Mouse (Mus musculus): Measurements from ENCODE around the gene Cd28. TPM values are rescaled to one million over a fixed set of nuclear protein-coding genes. Genes with fewer than 3 reads are reported as not detected.

The Cd28 gene
- polyA plus RNA-seq, 1 experiment from 2014 or later, result 0.33 TPM

GRCm38 (mm10) chr1:60715651-60716196 is 876 bp upstream of the Cd28 start:
- no peak overlapping the region for H3K9ac ChIP-seq (ENCODE audit: low read depth, low read length)
- no peak overlapping the region for H3K4me3 ChIP-seq (ENCODE audit: low read length)
- peak overlapping the region; percentile 23; the same call in 1 of the 2 replicates for H3K27ac ChIP-seq (ENCODE audit: low read length)
- H3K4me2 ChIP-seq (ENCODE audit: low read depth, low read length), result no peak overlapping the region
- ATAC-seq, result no peak
- WGBS, result 43% methylated on average over 8 of the region's 8 CpGs
- no peaks in the 10 kb centered on the region for H3K9me3 ChIP-seq (ENCODE audit: control insufficient read depth, low read length)
- H3K36me3 ChIP-seq (ENCODE audit: control insufficient read depth, insufficient read depth, low read length), result no peaks in the 10 kb centered on the region
- no peaks in the 10 kb centered on the region for H3K27me3 ChIP-seq (replicated peaks; ENCODE audit: control insufficient read depth, insufficient read depth, low read length)
- H3K4me1 ChIP-seq (ENCODE audit: control insufficient read depth, insufficient read depth, low read length), result peaks cover 5% of the 10 kb centered on the region; the same call in 1 of the 2 replicates

- Histone ChIP-seq H3K4me3 (ENCODE audit: low read length) (no peak overlapping the region), H3K27me3 (replicated peaks; ENCODE audit: control insufficient read depth, insufficient read depth, low read length) (no peaks in the 10 kb centered on the region), H3K9me3 (ENCODE audit: control insufficient read depth, low read length) (no peaks in the 10 kb centered on the region), H3K4me1 (ENCODE audit: control insufficient read depth, insufficient read depth, low read length) (peaks cover 5% of the 10 kb centered on the region; the same call in 1 of the 2 replicates), H3K27ac (ENCODE audit: low read length) (no peak overlapping the region), H3K36me3 (ENCODE audit: control insufficient read depth, insufficient read depth, low read length) (no peaks in the 10 kb centered on the region), H3K4me2 (ENCODE audit: low read depth, low read length) (no peak overlapping the region), H3K9ac (ENCODE audit: low read depth, low read length) (no peak overlapping the region)
- WGBS, result 67% methylated on average over 4 of the region's 4 CpGs
- no peak for ATAC-seq
Measured at GRCm38 (mm10) chr1:60718580-60718979, 2.0 kb downstream of the Cd28 start.

- Histone ChIP-seq H3K27ac (ENCODE audit: low read length) (no peak overlapping the region), H3K9ac (ENCODE audit: low read depth, low read length) (no peak overlapping the region), H3K4me1 (ENCODE audit: control insufficient read depth, insufficient read depth, low read length) (no peaks in the 10 kb centered on the region), H3K36me3 (ENCODE audit: control insufficient read depth, insufficient read depth, low read length) (no peaks in the 10 kb centered on the region), H3K4me3 (ENCODE audit: low read length) (no peak overlapping the region), H3K9me3 (ENCODE audit: control insufficient read depth, low read length) (no peaks in the 10 kb centered on the region), H3K4me2 (ENCODE audit: low read depth, low read length) (no peak overlapping the region), H3K27me3 (replicated peaks; ENCODE audit: control insufficient read depth, insufficient read depth, low read length) (no peaks in the 10 kb centered on the region)
- 87% methylated on average over 3 of the region's 3 CpGs for WGBS
- ATAC-seq, result no peak
Measured at GRCm38 (mm10) chr1:60723555-60723954, 7.0 kb downstream of the Cd28 start.

GRCm38 (mm10) chr1:60731940-60732339 is 15.3 kb downstream of the Cd28 start:
- H3K4me2 ChIP-seq (ENCODE audit: low read depth, low read length), result no peak overlapping the region
- H3K4me1 ChIP-seq (ENCODE audit: control insufficient read depth, insufficient read depth, low read length), result peaks cover 6% of the 10 kb centered on the region
- 86% methylated on average over 2 of the region's 2 CpGs for WGBS

GRCm38 (mm10) chr1:60735072-60735907 is 18.7 kb downstream of the Cd28 start:
- no peak overlapping the region for H3K4me2 ChIP-seq (ENCODE audit: low read depth, low read length)
- peaks cover 6% of the 10 kb centered on the region for H3K4me1 ChIP-seq (ENCODE audit: control insufficient read depth, insufficient read depth, low read length)
- H3K9me3 ChIP-seq (ENCODE audit: control insufficient read depth, low read length), result no peaks in the 10 kb centered on the region
- H3K36me3 ChIP-seq (ENCODE audit: control insufficient read depth, insufficient read depth, low read length), result no peaks in the 10 kb centered on the region
- H3K27ac ChIP-seq (ENCODE audit: low read length), result peak overlapping the region; percentile 47; the same call in 1 of the 2 replicates
- H3K4me3 ChIP-seq (ENCODE audit: low read length), result no peak overlapping the region
- no peaks in the 10 kb centered on the region for H3K27me3 ChIP-seq (replicated peaks; ENCODE audit: control insufficient read depth, insufficient read depth, low read length)
- peak; percentile 84 for ATAC-seq
- WGBS, result 46% methylated on average over 12 of the region's 12 CpGs
- H3K9ac ChIP-seq (ENCODE audit: low read depth, low read length), result no peak overlapping the region

More at GRCm38 (mm10) chr1:60731940-60732339, 15.3 kb downstream of the Cd28 start:
- Histone ChIP-seq H3K9ac (ENCODE audit: low read depth, low read length) (no peak overlapping the region), H3K9me3 (ENCODE audit: control insufficient read depth, low read length) (no peaks in the 10 kb centered on the region), H3K4me3 (ENCODE audit: low read length) (no peak overlapping the region), H3K27me3 (replicated peaks; ENCODE audit: control insufficient read depth, insufficient read depth, low read length) (no peaks in the 10 kb centered on the region), H3K36me3 (ENCODE audit: control insufficient read depth, insufficient read depth, low read length) (no peaks in the 10 kb centered on the region), H3K27ac (ENCODE audit: low read length) (no peak overlapping the region)
- ATAC-seq, result no peak

- no peak overlapping the region for H3K4me2 ChIP-seq (ENCODE audit: low read depth, low read length)
- H3K27me3 ChIP-seq (replicated peaks; ENCODE audit: control insufficient read depth, insufficient read depth, low read length), result no peaks in the 10 kb centered on the region
- H3K9ac ChIP-seq (ENCODE audit: low read depth, low read length), result no peak overlapping the region
- H3K9me3 ChIP-seq (ENCODE audit: control insufficient read depth, low read length), result no peaks in the 10 kb centered on the region
- H3K36me3 ChIP-seq (ENCODE audit: control insufficient read depth, insufficient read depth, low read length), result no peaks in the 10 kb centered on the region
- peak overlapping the region; percentile 47; the same call in 1 of the 2 replicates for H3K27ac ChIP-seq (ENCODE audit: low read length)
- peaks cover 6% of the 10 kb centered on the region for H3K4me1 ChIP-seq (ENCODE audit: control insufficient read depth, insufficient read depth, low read length)
- 74% methylated on average over 7 of the region's 7 CpGs for WGBS
- no peak for ATAC-seq
- no peak overlapping the region for H3K4me3 ChIP-seq (ENCODE audit: low read length)
Measured at GRCm38 (mm10) chr1:60735908-60736280, 19.3 kb downstream of the Cd28 start.

- ATAC-seq, result no peak
- Histone ChIP-seq H3K4me3 (ENCODE audit: low read length) (no peak overlapping the region), H3K27me3 (replicated peaks; ENCODE audit: control insufficient read depth, insufficient read depth, low read length) (no peaks in the 10 kb centered on the region), H3K36me3 (ENCODE audit: control insufficient read depth, insufficient read depth, low read length) (no peaks in the 10 kb centered on the region), H3K27ac (ENCODE audit: low read length) (no peak overlapping the region), H3K9ac (ENCODE audit: low read depth, low read length) (no peak overlapping the region), H3K4me2 (ENCODE audit: low read depth, low read length) (no peak overlapping the region), H3K9me3 (ENCODE audit: control insufficient read depth, low read length) (no peaks in the 10 kb centered on the region; the same call in 1 of the 2 replicates), H3K4me1 (ENCODE audit: control insufficient read depth, insufficient read depth, low read length) (0 out of 2 replicates have a peak, but pooled peaks cover 3% of the 10 kb centered on the region)
- WGBS, result 69% methylated on average over 1 of the region's 1 CpGs
Measured at GRCm38 (mm10) chr1:60744266-60744665, 27.7 kb downstream of the Cd28 start.

GRCm38 (mm10) chr1:60745664-60746063 is 29.1 kb downstream of the Cd28 start:
- H3K27me3 ChIP-seq (replicated peaks; ENCODE audit: control insufficient read depth, insufficient read depth, low read length), result no peaks in the 10 kb centered on the region
- no peaks in the 10 kb centered on the region for H3K36me3 ChIP-seq (ENCODE audit: control insufficient read depth, insufficient read depth, low read length)
- 0 out of 2 replicates have a peak overlapping the region, but pooled peaks have one; percentile 7 for H3K27ac ChIP-seq (ENCODE audit: low read length)
- H3K4me2 ChIP-seq (ENCODE audit: low read depth, low read length), result no peak overlapping the region
- no peak overlapping the region for H3K9ac ChIP-seq (ENCODE audit: low read depth, low read length)
- 0 out of 2 replicates have a peak, but pooled peaks cover 3% of the 10 kb centered on the region for H3K4me1 ChIP-seq (ENCODE audit: control insufficient read depth, insufficient read depth, low read length)
- WGBS, result 34% methylated on average over 7 of the region's 7 CpGs
- H3K4me3 ChIP-seq (ENCODE audit: low read length), result no peak overlapping the region
- no peaks in the 10 kb centered on the region; the same call in 1 of the 2 replicates for H3K9me3 ChIP-seq (ENCODE audit: control insufficient read depth, low read length)
- ATAC-seq, result no peak

- WGBS, result 51% methylated on average over 2 of the region's 2 CpGs
- no peak overlapping the region for H3K9ac ChIP-seq (ENCODE audit: low read depth, low read length)
Measured at GRCm38 (mm10) chr1:60746153-60746552, 29.6 kb downstream of the Cd28 start.

More at GRCm38 (mm10) chr1:60746153-60746552, 29.6 kb downstream of the Cd28 start:
- Histone ChIP-seq H3K4me2 (ENCODE audit: low read depth, low read length) (no peak overlapping the region), H3K9me3 (ENCODE audit: control insufficient read depth, low read length) (no peaks in the 10 kb centered on the region; the same call in 1 of the 2 replicates), H3K4me3 (ENCODE audit: low read length) (no peak overlapping the region), H3K27me3 (replicated peaks; ENCODE audit: control insufficient read depth, insufficient read depth, low read length) (no peaks in the 10 kb centered on the region), H3K27ac (ENCODE audit: low read length) (no peak overlapping the region), H3K36me3 (ENCODE audit: control insufficient read depth, insufficient read depth, low read length) (no peaks in the 10 kb centered on the region), H3K4me1 (ENCODE audit: control insufficient read depth, insufficient read depth, low read length) (0 out of 2 replicates have a peak, but pooled peaks cover 3% of the 10 kb centered on the region)
- no peak for ATAC-seq

Measured in intestine, embryonic 16.5 days (tissue).